Mouse (Mus musculus): ENCODE results near the gene Epp13.

Epp13 gene

GRCm38 (mm10) chr7:6252410-6252809 is at the start of gene Epp13:
Epp13 (plus strand) TSS chr7:6252710.
- DNase-seq (ENCODE audit: low read depth, low spot score) = no peak

- peak; percentile 81 for DNase-seq (ENCODE audit: low read depth, low spot score)
Measured at GRCm38 (mm10) chr7:6204200-6204599, 48.3 kb upstream of the Epp13 start.

- DNase-seq (ENCODE audit: low read depth, low spot score) = peak; percentile 82
Measured at GRCm38 (mm10) chr7:6213144-6213543, 39.4 kb upstream of the Epp13 start.

GRCm38 (mm10) chr7:6214691-6215090 is 37.8 kb upstream of the Epp13 start:
- peak; percentile 79 for DNase-seq (ENCODE audit: low read depth, low spot score)

- peak; percentile 70 for DNase-seq (ENCODE audit: low read depth, low spot score)
Measured at GRCm38 (mm10) chr7:6220147-6220546, 32.4 kb upstream of the Epp13 start.

GRCm38 (mm10) chr7:6221978-6222377 is 30.5 kb upstream of the Epp13 start, which contains the start of gene Zscan5b:
Zscan5b (plus strand) TSS chr7:6222278.
- no peak for DNase-seq (ENCODE audit: low read depth, low spot score)

GRCm38 (mm10) chr7:6228491-6228890 is 24.0 kb upstream of the Epp13 start:
- peak; percentile 92 for DNase-seq (ENCODE audit: low read depth, low spot score)

- DNase-seq (ENCODE audit: low read depth, low spot score) = peak; percentile 86
Measured at GRCm38 (mm10) chr7:6239787-6240186, 12.7 kb upstream of the Epp13 start.

- DNase-seq (ENCODE audit: low read depth, low spot score) = peak; percentile 73
Measured at GRCm38 (mm10) chr7:6240841-6241425, 11.6 kb upstream of the Epp13 start.

GRCm38 (mm10) chr7:6244361-6245292 is 7.9 kb upstream of the Epp13 start:
- peak; percentile 45 for DNase-seq (ENCODE audit: low read depth, low spot score)

- DNase-seq (ENCODE audit: low read depth, low spot score) = no peak
Measured at GRCm38 (mm10) chr7:6254451-6254850, 1.9 kb downstream of the Epp13 start.

- DNase-seq (ENCODE audit: low read depth, low spot score) = peak; percentile 67
Measured at GRCm38 (mm10) chr7:6257386-6257785, 4.9 kb downstream of the Epp13 start.

- peak; percentile 99 for DNase-seq (ENCODE audit: low read depth, low spot score)
Measured at GRCm38 (mm10) chr7:6258232-6259220, 6.0 kb downstream of the Epp13 start.

- DNase-seq (ENCODE audit: low read depth, low spot score) = peak; percentile 81
Measured at GRCm38 (mm10) chr7:6260004-6260403, 7.5 kb downstream of the Epp13 start.

GRCm38 (mm10) chr7:6262120-6262519 is 9.6 kb downstream of the Epp13 start:
- DNase-seq (ENCODE audit: low read depth, low spot score) = peak; percentile 85

GRCm38 (mm10) chr7:6262984-6263383 is 10.5 kb downstream of the Epp13 start:
- no peak for DNase-seq (ENCODE audit: low read depth, low spot score)

GRCm38 (mm10) chr7:6265695-6266094 is 13.2 kb downstream of the Epp13 start:
- DNase-seq (ENCODE audit: low read depth, low spot score) = peak; percentile 89

GRCm38 (mm10) chr7:6277906-6278305 is 25.4 kb downstream of the Epp13 start:
- no peak for DNase-seq (ENCODE audit: low read depth, low spot score)

- DNase-seq (ENCODE audit: low read depth, low spot score) = peak; percentile 85
Measured at GRCm38 (mm10) chr7:6282749-6283148, 30.2 kb downstream of the Epp13 start.

- DNase-seq (ENCODE audit: low read depth, low spot score) = peak; percentile 91
Measured at GRCm38 (mm10) chr7:6283451-6284075, 31.1 kb downstream of the Epp13 start.

- DNase-seq (ENCODE audit: low read depth, low spot score) = no peak
Measured at GRCm38 (mm10) chr7:6284442-6285012, 32.0 kb downstream of the Epp13 start.

Data from ES-CJ7 (cell line).